Mouse (Mus musculus) heart, embryonic 15.5 days (tissue): ENCODE measurements around the gene Ddx54. TPM values are rescaled to one million over a fixed set of nuclear protein-coding genes. Genes with fewer than 3 reads are reported as not detected.

Source experiments
- ATAC-seq: fragments of 200-750 bp; cut with Nextera tagmentation; replicated peaks from 2 replicates; pipeline ENCODE4 v1.8.0; 2017; ENCODE audit warnings: low read depth, moderate TSS enrichment; ENCODE audit not compliant: insufficient number of reproducible peaks, insufficient read depth, low FRiP score
- H3K27ac ChIP-seq: fragments of 300-500 bp; sonication (generic); 2 replicates; pipeline ENCODE4 v1.5.1; 2015; ENCODE audit warnings: mild to moderate bottlenecking, inconsistent platforms
- H3K27me3 ChIP-seq: fragments of 300-500 bp; sonication (generic); 2 replicates; pipeline ENCODE4 v1.6.1; 2015; ENCODE audit warnings: inconsistent platforms
- H3K36me3 ChIP-seq: fragments of 300-500 bp; sonication (generic); 2 replicates; pipeline ENCODE4 v1.6.1; 2015; ENCODE audit warnings: mild to moderate bottlenecking, inconsistent platforms
- H3K4me1 ChIP-seq: fragments of 300-500 bp; sonication (generic); replicated peaks from 2 replicates; pipeline ENCODE4 v1.6.1; 2015; ENCODE audit warnings: inconsistent platforms
- H3K4me2 ChIP-seq: fragments of 300-500 bp; sonication (generic); 2 replicates; pipeline ENCODE4 v1.6.1; 2015; ENCODE audit warnings: inconsistent platforms, mild to moderate bottlenecking, moderate library complexity
- H3K4me3 ChIP-seq: fragments of 300-500 bp; sonication (generic); 2 replicates; pipeline ENCODE4 v1.5.1; 2015; ENCODE audit warnings: mild to moderate bottlenecking, inconsistent platforms
- H3K9ac ChIP-seq: fragments of 300-500 bp; sonication (generic); 2 replicates; pipeline ENCODE4 v1.6.1; 2015; ENCODE audit warnings: mild to moderate bottlenecking, inconsistent platforms
- H3K9me3 ChIP-seq: fragments of 300-500 bp; sonication (generic); replicated peaks from 2 replicates; pipeline ENCODE4 v1.6.1; 2016; ENCODE audit warnings: inconsistent platforms
- WGBS: fragments of 180-500 bp; shearing (Covaris S2); methylation state at CpG from one replicate; pipeline ENCODE4 v1.1.7; 2015; ENCODE audit warnings: mixed read lengths; 5-methylcytosine and 5-hydroxymethylcytosine counted together
- polyA plus RNA-seq: library from polyadenylated mRNA; unstranded; fragments of >200 nt; fragmentation: Nextera tagmentation; extraction: Ambion mirVana; gene quantifications from 2 replicates; pipeline ENCODE4 v1.2.1, GENCODE M21; 2015

The Ddx54 gene
- polyA plus RNA-seq, 1 experiment from 2014 or later, result 23.4 TPM

DNA sequence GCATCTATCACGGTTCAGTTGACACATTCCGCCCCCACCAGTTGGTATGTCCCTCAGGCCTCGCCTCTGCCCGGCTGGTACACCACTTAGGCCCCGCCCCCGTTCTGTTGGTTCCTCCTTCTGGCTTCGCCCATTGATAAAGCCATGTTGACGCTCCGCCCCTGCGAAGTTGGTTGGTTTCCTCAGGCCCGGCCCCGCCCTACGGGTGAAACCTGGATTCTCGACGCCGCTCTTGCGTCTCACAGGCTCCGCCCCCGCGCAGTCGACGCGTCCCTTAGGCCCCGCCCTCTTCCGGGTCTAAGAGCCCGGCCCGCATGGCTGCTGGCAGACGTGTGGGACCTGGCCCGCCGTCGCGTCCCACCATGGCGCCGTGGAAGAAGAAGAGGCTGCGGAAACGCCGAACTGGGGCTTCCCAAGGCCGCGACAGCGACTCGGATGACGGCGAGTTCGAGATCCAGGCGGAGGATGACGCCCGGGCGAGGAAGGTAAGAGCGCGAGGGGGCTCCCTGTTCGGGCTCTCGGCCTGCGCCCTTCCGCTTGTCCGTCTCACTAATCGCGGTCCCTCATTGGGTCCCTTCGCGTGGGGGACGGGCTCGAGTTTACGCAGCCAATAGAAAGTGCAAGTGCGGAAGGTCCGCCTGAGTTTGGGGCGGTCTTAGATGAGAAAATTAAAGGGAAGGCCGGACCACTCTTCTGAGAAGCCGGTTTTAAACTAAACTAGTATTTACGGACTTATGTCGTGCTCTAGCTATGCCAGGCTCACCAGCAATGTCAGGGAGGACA, 474 bp downstream of the Ddx54 start:
- Histone ChIP-seq H3K4me3 (peak overlapping the region; percentile 67), H3K27ac (peak overlapping the region; percentile 84), H3K36me3 (peaks cover 19% of the 10 kb centered on the region; the same call in 1 of the 2 replicates), H3K27me3 (no peaks in the 10 kb centered on the region), H3K9me3 (no peaks in the 10 kb centered on the region), H3K4me1 (peaks cover 16% of the 10 kb centered on the region), H3K9ac (peak overlapping the region; percentile 64), H3K4me2 (peak overlapping the region; percentile 85)
- peak; percentile 92 for ATAC-seq
- under 1% methylated on average over 69 of the region's 69 CpGs for WGBS

DNA sequence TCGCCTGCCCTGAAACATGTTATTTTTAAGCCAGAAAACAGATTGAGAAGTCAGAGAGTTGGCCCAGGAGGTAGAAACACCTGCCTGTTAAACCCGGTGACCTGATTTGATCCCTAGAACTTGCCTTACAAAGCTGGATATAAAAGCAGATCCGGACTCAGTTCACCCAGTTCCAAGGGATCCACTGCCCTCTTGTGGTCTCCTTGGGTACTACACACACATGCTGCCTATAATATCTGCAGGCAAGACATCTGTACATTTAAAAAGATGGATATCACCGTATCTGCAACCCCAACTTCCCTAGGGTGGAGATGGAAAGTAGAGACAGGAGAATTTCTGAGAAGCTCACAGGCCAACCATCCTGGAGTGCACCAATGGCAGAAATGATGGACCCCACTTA, 3.4 kb downstream of the Ddx54 start:
- WGBS, result 95% methylated on average over 4 of the region's 4 CpGs
- peaks cover 45% of the 10 kb centered on the region for H3K36me3 ChIP-seq
- no peak overlapping the region for H3K27ac ChIP-seq

DNA sequence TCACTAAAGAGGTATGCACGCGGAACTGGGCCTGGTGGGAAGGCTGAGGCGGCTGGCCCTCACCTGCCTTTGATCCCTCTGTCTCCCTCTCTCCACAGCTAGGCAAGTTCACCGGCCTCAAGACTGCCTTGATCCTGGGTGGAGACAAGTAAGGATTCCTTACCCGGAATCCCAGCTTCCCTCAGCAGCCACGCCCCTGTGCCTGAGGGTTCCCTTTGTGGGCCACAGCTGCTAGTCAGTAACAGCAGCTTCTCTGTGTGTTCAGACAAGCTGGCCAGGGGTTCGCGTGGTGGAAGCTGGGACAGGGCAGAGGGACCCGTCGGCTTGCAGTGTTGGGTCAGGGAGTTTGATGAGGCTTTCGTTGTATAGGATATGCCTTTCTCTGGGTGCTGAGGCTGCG, 6.2 kb downstream of the Ddx54 start:
- Histone ChIP-seq H3K27ac (no peak overlapping the region), H3K9ac (no peak overlapping the region), H3K27me3 (no peaks in the 10 kb centered on the region), H3K4me3 (no peak overlapping the region), H3K9me3 (no peaks in the 10 kb centered on the region), H3K36me3 (peaks cover 68% of the 10 kb centered on the region), H3K4me1 (peaks cover 18% of the 10 kb centered on the region), H3K4me2 (no peak overlapping the region)
- no peak for ATAC-seq
- WGBS, result 86% methylated on average over 12 of the region's 12 CpGs

More for the DNA sequence above, 3.4 kb downstream of the Ddx54 start:
- no peaks in the 10 kb centered on the region for H3K9me3 ChIP-seq
- H3K27me3 ChIP-seq, result no peaks in the 10 kb centered on the region
- H3K4me1 ChIP-seq, result peaks cover 17% of the 10 kb centered on the region
- no peak for ATAC-seq
- no peak overlapping the region for H3K4me3 ChIP-seq
- H3K4me2 ChIP-seq, result no peak overlapping the region
- H3K9ac ChIP-seq, result no peak overlapping the region

DNA sequence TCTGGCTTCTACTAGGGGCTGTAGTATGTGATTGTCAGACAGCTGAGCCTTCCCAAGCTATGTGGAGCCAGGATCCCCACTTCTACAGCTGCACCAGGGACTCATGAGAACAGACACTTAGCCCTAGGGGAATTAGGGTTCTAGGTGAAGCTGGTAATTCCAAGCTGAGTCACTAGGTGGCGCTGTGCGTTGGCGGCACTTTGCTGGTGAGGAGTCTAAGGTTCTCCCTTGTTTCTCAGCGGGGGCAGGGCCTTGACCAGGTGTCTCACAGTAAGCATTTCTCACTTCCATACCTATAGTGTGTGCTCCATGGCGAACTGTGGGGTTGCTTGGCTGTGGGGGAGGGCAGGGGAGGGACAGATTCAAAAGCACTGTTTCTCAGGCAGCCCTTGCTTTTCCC, 6.7 kb downstream of the Ddx54 start:
- Histone ChIP-seq H3K27ac (no peak overlapping the region), H3K4me3 (no peak overlapping the region), H3K9me3 (no peaks in the 10 kb centered on the region), H3K36me3 (peaks cover 72% of the 10 kb centered on the region), H3K4me1 (peaks cover 14% of the 10 kb centered on the region), H3K27me3 (no peaks in the 10 kb centered on the region), H3K9ac (no peak overlapping the region), H3K4me2 (no peak overlapping the region)
- WGBS, result 25% methylated on average over 5 of the region's 5 CpGs
- ATAC-seq, result no peak

DNA sequence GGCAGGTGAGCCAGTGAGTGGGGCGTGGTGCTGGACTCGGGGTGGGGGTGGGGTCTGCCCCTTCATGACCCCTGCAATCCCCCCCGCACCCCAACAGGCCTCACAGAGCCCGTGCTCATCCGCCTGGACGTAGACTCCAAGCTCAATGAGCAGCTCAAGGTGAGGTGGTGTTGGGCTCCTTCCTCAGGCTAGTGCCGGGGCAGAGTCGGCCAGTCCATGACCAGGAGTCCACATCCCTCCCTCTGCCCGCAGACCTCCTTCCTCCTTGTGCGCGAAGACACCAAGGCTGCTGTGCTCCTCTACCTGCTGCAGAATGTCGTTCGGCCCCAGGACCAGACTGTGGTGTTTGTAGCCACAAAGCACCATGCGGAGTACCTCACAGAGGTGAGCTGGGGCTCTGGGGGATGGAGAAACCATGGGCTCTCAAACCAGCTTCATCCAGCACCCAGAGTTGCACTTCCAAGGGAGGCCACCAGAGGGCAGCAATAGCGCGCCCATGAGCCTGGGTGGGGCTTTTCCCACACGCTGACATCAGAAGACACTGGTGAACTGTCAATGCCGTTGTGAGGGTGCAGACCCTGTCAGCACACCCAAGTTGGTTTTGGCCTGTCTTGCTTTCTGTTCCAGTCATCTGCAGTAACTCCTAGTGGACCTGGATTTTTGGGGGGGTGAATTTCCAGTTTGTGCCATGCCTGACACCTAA, 8.0 kb downstream of the Ddx54 start:
- Histone ChIP-seq H3K36me3 (peaks cover 85% of the 10 kb centered on the region), H3K27me3 (no peaks in the 10 kb centered on the region), H3K27ac (no peak overlapping the region), H3K4me1 (peaks cover 14% of the 10 kb centered on the region), H3K4me3 (no peak overlapping the region), H3K9me3 (no peaks in the 10 kb centered on the region), H3K4me2 (no peak overlapping the region), H3K9ac (no peak overlapping the region)
- 68% methylated on average over 18 of the region's 18 CpGs for WGBS
- peak; percentile 19; the same call in 1 of the 2 replicates for ATAC-seq

DNA sequence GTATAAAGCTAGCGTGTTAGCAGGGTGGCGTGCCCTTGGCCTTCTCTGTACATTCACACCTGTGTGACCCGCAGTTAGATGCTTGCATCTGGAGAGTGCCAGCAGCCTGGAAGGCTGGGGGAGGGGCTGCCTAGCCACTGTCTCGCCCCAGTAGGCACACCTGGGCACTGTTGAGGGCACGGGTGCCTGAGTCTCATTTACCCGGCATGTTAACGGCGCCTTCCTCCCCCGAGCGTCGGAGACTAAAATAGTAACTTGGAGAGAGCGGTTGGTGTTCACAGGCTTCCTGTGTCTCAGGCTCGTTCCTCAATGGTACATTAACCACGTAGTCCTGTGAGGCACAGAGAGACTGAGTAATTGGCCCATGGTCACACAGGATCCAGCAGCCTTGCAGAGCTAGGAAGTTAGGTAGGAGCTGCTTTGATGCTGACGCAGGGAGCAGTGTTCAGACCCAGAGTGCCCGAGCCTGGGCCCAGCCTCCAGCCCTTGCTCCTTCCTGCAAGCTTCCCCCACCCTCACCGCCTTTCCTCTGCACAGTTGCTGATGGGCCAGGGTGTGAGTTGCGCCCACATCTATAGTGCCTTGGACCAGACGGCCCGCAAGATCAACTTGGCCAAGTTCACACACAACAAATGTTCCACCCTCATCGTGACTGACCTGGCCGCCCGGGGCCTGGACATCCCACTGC, 8.7 kb downstream of the Ddx54 start:
- H3K27ac ChIP-seq, result no peak overlapping the region
- no peak overlapping the region for H3K9ac ChIP-seq
- H3K36me3 ChIP-seq, result peaks cover 87% of the 10 kb centered on the region
- no peak overlapping the region for H3K4me2 ChIP-seq
- no peaks in the 10 kb centered on the region for H3K9me3 ChIP-seq
- WGBS, result 82% methylated on average over 23 of the region's 23 CpGs
- no peak overlapping the region for H3K4me3 ChIP-seq
- no peak for ATAC-seq
- H3K4me1 ChIP-seq, result peaks cover 14% of the 10 kb centered on the region
- H3K27me3 ChIP-seq, result no peaks in the 10 kb centered on the region

DNA sequence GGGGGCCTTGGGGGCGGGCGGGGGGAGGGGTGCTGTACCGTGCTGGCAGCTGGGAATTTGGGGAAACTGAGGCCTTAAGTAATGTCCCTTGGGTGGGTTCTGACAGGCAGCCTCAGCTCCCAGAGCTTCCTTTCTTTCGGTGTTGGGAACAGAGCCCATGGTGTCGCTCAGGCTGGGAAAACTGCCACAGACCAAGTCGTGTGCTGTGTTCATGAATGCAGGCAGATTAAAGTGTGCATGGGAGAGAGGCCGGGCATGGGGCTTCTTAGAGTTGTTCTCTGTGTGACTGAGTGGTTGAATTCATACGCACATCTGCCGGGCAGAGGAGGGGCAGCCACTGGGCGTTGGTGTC, 9.3 kb downstream of the Ddx54 start:
- no peak overlapping the region for H3K27ac ChIP-seq
- H3K9me3 ChIP-seq, result no peaks in the 10 kb centered on the region

DNA sequence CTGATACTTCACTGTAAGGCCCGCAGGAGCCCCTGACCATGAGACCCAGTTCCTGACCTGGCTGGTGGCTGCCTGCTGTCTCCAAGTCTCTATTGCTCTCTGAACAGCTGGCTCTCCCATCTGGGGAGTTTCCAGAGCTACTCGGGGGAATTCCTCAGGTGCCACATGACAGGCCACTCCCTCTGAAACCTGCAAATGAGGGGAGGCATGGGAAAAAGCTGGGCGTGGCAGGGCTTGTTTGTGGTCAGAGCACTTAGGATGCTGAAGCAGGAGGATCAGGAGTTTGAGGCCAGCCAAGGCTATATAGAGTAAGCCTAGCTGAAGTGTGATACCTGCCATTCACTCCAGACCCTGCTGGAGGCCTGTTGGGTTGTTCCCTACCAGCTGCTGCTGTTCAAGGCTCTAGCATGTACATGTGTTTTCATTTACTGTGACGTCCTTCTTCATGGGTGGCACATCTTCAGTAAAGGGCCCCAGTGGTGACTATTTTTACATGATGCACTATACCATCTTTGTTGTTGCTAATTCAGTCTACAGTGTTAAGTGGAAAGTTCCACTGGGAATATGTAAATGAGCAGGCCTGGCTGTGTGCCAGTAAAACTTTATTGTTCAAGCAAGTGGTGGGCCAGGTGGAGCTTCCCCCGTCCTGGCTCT, 9.8 kb downstream of the Ddx54 start:
- H3K27ac ChIP-seq, result no peak overlapping the region
- H3K4me3 ChIP-seq, result no peak overlapping the region
- H3K4me2 ChIP-seq, result no peak overlapping the region
- H3K9me3 ChIP-seq, result no peaks in the 10 kb centered on the region
- H3K9ac ChIP-seq, result no peak overlapping the region
- peaks cover 90% of the 10 kb centered on the region for H3K36me3 ChIP-seq
- 66% methylated on average over 5 of the region's 5 CpGs for WGBS
- H3K4me1 ChIP-seq, result peaks cover 14% of the 10 kb centered on the region
- ATAC-seq, result no peak
- H3K27me3 ChIP-seq, result no peaks in the 10 kb centered on the region

More for the DNA sequence above, 9.3 kb downstream of the Ddx54 start:
- Histone ChIP-seq H3K4me2 (no peak overlapping the region), H3K4me1 (peaks cover 14% of the 10 kb centered on the region), H3K9ac (no peak overlapping the region), H3K27me3 (no peaks in the 10 kb centered on the region), H3K4me3 (no peak overlapping the region), H3K36me3 (peaks cover 90% of the 10 kb centered on the region)
- WGBS, result 83% methylated on average over 10 of the region's 10 CpGs
- no peak for ATAC-seq

DNA sequence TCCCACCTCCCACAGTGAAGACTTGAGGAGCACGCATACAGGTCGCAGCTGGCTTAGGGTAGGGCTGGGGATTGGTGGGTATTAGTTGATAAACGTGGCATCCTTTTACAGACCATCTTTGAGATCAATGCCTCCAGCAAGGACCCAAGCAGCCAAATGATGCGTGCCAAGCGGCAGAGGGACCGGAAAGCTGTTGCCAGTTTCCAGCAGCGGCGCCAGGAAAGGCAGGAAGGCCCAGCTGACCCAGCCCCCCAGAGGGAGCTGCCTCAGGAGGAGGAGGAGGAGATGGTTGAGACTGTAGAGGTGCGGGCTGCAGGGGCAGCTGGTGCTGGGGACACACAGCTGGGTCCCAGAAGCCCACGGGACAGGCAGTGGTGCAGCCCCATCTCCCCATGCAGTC, 11.9 kb downstream of the Ddx54 start:
- no peaks in the 10 kb centered on the region for H3K9me3 ChIP-seq
- no peaks in the 10 kb centered on the region for H3K27me3 ChIP-seq
- H3K27ac ChIP-seq, result no peak overlapping the region
- 90% methylated on average over 10 of the region's 10 CpGs for WGBS
- peaks cover 72% of the 10 kb centered on the region for H3K36me3 ChIP-seq
- peaks cover 17% of the 10 kb centered on the region for H3K4me1 ChIP-seq
- H3K4me3 ChIP-seq, result no peak overlapping the region
- no peak overlapping the region for H3K9ac ChIP-seq
- H3K4me2 ChIP-seq, result no peak overlapping the region
- ATAC-seq, result no peak

DNA sequence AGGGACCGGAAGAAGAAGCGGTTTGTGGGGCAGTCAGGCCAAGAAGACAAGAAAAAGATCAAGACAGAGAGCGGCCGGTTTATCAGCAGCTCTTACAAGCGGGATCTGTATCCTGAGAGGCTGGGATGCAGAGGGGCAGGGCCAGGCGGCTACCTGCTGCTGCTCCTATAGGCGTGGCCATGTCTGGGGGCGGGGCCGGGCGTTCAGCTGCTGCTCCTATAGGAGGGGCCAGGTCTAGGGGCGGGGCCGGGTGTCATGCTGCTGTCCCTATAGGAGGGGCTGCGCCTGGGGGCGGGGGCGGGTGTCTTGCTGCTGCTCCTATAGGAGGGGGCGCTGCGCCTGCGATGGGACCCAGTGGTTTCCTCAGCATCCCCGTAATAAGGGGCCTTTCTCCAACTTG, 13.9 kb downstream of the Ddx54 start:
- H3K36me3 ChIP-seq, result peaks cover 55% of the 10 kb centered on the region
- ATAC-seq, result 0 out of 2 replicates have a peak, but pooled peaks have one; percentile 8

More for the DNA sequence above, 13.9 kb downstream of the Ddx54 start:
- WGBS, result 38% methylated on average over 19 of the region's 19 CpGs
- Histone ChIP-seq H3K4me3 (no peak overlapping the region), H3K27ac (no peak overlapping the region), H3K9me3 (no peaks in the 10 kb centered on the region), H3K4me1 (peaks cover 19% of the 10 kb centered on the region), H3K4me2 (no peak overlapping the region), H3K27me3 (peaks cover 6% of the 10 kb centered on the region; the same call in 1 of the 2 replicates), H3K9ac (no peak overlapping the region)
